Mouse (Mus musculus): ENCODE measurements at regions not wholly inside any gene's neighbourhood (a gene's known extent, or its start where the extent isn't known, plus 50 kb on each side); places are given as distances from the start of the nearest gene placed in this dataset.
A peak's percentile ranks its signal among the peaks of the same experiment; 100 is the strongest.

- Histone ChIP-seq H3K27ac (no peak overlapping the region), H3K9me3 (no peaks in the 10 kb centered on the region), H3K4me1 (no peaks in the 10 kb centered on the region), H3K4me2 (no peak overlapping the region), H3K27me3 (replicated peaks) (no peaks in the 10 kb centered on the region), H3K9ac (no peak overlapping the region), H3K4me3 (replicated peaks) (no peak overlapping the region), H3K36me3 (no peaks in the 10 kb centered on the region)
- WGBS, result 85% methylated on average over 3 of the region's 3 CpGs
- ATAC-seq (ENCODE audit: insufficient read depth, low FRiP score, low read depth), result no peak
These were observed 259.9 kb downstream of the Pdha2 start for GRCm38 (mm10) chr3:140952111-140952800.

- ATAC-seq (ENCODE audit: insufficient read depth, low FRiP score, low read depth), result no peak
- 54% methylated on average over 2 of the region's 2 CpGs for WGBS
- Histone ChIP-seq H3K4me1 (no peaks in the 10 kb centered on the region), H3K9ac (no peak overlapping the region), H3K4me3 (replicated peaks) (no peak overlapping the region), H3K9me3 (no peaks in the 10 kb centered on the region), H3K27ac (no peak overlapping the region), H3K36me3 (no peaks in the 10 kb centered on the region), H3K4me2 (no peak overlapping the region), H3K27me3 (replicated peaks) (no peaks in the 10 kb centered on the region)
These were observed 261.1 kb downstream of the Pdha2 start for GRCm38 (mm10) chr3:140951024-140951423.

- no peaks in the 10 kb centered on the region for H3K4me1 ChIP-seq
- H3K9me3 ChIP-seq, result no peaks in the 10 kb centered on the region
- no peaks in the 10 kb centered on the region for H3K36me3 ChIP-seq
- no peak overlapping the region for H3K4me3 ChIP-seq (replicated peaks)
- 42% methylated on average over 4 of the region's 4 CpGs for WGBS
- no peak overlapping the region for H3K9ac ChIP-seq
- no peak overlapping the region for H3K27ac ChIP-seq
- no peak overlapping the region for H3K4me2 ChIP-seq
- peak; percentile 39; the same call in 1 of the 2 replicates for ATAC-seq (ENCODE audit: insufficient read depth, low FRiP score, low read depth)
- H3K27me3 ChIP-seq (replicated peaks), result no peaks in the 10 kb centered on the region
These were observed 262.1 kb downstream of the Pdha2 start for GRCm38 (mm10) chr3:140949880-140950662.

- Histone ChIP-seq H3K4me1 (no peaks in the 10 kb centered on the region), H3K9me3 (no peaks in the 10 kb centered on the region), H3K4me2 (no peak overlapping the region), H3K9ac (no peak overlapping the region), H3K27me3 (replicated peaks) (no peaks in the 10 kb centered on the region), H3K4me3 (replicated peaks) (no peak overlapping the region), H3K36me3 (no peaks in the 10 kb centered on the region), H3K27ac (no peak overlapping the region)
- 82% methylated on average over 1 of the region's 1 CpGs for WGBS
- ATAC-seq (ENCODE audit: insufficient read depth, low FRiP score, low read depth), result no peak
These were observed 269.7 kb downstream of the Pdha2 start for GRCm38 (mm10) chr3:140942450-140942849.

- H3K27me3 ChIP-seq (replicated peaks), result no peaks in the 10 kb centered on the region
- ATAC-seq (ENCODE audit: insufficient read depth, low FRiP score, low read depth), result no peak
- H3K4me2 ChIP-seq, result no peak overlapping the region
- no peaks in the 10 kb centered on the region for H3K9me3 ChIP-seq
- no peaks in the 10 kb centered on the region for H3K36me3 ChIP-seq
- no peaks in the 10 kb centered on the region for H3K4me1 ChIP-seq
- H3K9ac ChIP-seq, result no peak overlapping the region
- H3K27ac ChIP-seq, result no peak overlapping the region
- 76% methylated on average over 7 of the region's 7 CpGs for WGBS
- no peak overlapping the region for H3K4me3 ChIP-seq (replicated peaks)
These were observed 270.3 kb downstream of the Pdha2 start for GRCm38 (mm10) chr3:140941898-140942297.

- Histone ChIP-seq H3K4me3 (replicated peaks) (no peak overlapping the region), H3K4me2 (no peak overlapping the region), H3K27me3 (replicated peaks) (no peaks in the 10 kb centered on the region), H3K27ac (no peak overlapping the region), H3K4me1 (no peaks in the 10 kb centered on the region), H3K9me3 (no peaks in the 10 kb centered on the region), H3K36me3 (no peaks in the 10 kb centered on the region), H3K9ac (no peak overlapping the region)
- ATAC-seq (ENCODE audit: insufficient read depth, low FRiP score, low read depth), result no peak
- 80% methylated on average over 6 of the region's 6 CpGs for WGBS
These were observed 270.8 kb downstream of the Pdha2 start for GRCm38 (mm10) chr3:140941316-140941715.

- H3K9ac ChIP-seq, result no peak overlapping the region
- H3K27me3 ChIP-seq (replicated peaks), result no peaks in the 10 kb centered on the region
- H3K4me1 ChIP-seq, result no peaks in the 10 kb centered on the region
- H3K27ac ChIP-seq, result no peak overlapping the region
- no peak for ATAC-seq (ENCODE audit: insufficient read depth, low FRiP score, low read depth)
- WGBS, result 31% methylated on average over 1 of the region's 1 CpGs
- no peaks in the 10 kb centered on the region for H3K36me3 ChIP-seq
- H3K4me2 ChIP-seq, result no peak overlapping the region
- no peak overlapping the region for H3K4me3 ChIP-seq (replicated peaks)
- H3K9me3 ChIP-seq, result no peaks in the 10 kb centered on the region
These were observed 279.0 kb downstream of the Pdha2 start for GRCm38 (mm10) chr3:140933156-140933555.

GRCm38 (mm10) chr3:140926689-140927088, 285.5 kb downstream of the Pdha2 start:
- Histone ChIP-seq H3K9ac (no peak overlapping the region), H3K36me3 (no peaks in the 10 kb centered on the region), H3K4me2 (no peak overlapping the region), H3K4me1 (no peaks in the 10 kb centered on the region), H3K27ac (no peak overlapping the region), H3K27me3 (replicated peaks) (no peaks in the 10 kb centered on the region), H3K9me3 (no peaks in the 10 kb centered on the region), H3K4me3 (replicated peaks) (no peak overlapping the region)
- ATAC-seq (ENCODE audit: insufficient read depth, low FRiP score, low read depth), result no peak
- WGBS, result 83% methylated on average over 5 of the region's 5 CpGs

- Histone ChIP-seq H3K4me1 (no peaks in the 10 kb centered on the region), H3K4me2 (no peak overlapping the region), H3K36me3 (no peaks in the 10 kb centered on the region), H3K27me3 (replicated peaks) (no peaks in the 10 kb centered on the region), H3K9ac (no peak overlapping the region), H3K4me3 (replicated peaks) (no peak overlapping the region), H3K27ac (no peak overlapping the region), H3K9me3 (no peaks in the 10 kb centered on the region)
- 78% methylated on average over 4 of the region's 4 CpGs for WGBS
- no peak for ATAC-seq (ENCODE audit: insufficient read depth, low FRiP score, low read depth)
These were observed 335.8 kb downstream of the Pdha2 start for GRCm38 (mm10) chr3:140876201-140876895.

GRCm38 (mm10) chr3:140875500-140876200, 336.5 kb downstream of the Pdha2 start:
- H3K27ac ChIP-seq, result no peak overlapping the region
- no peak for ATAC-seq (ENCODE audit: insufficient read depth, low FRiP score, low read depth)
- no peaks in the 10 kb centered on the region for H3K4me1 ChIP-seq
- H3K27me3 ChIP-seq (replicated peaks), result no peaks in the 10 kb centered on the region
- WGBS, result 67% methylated on average over 4 of the region's 4 CpGs
- H3K9me3 ChIP-seq, result no peaks in the 10 kb centered on the region
- no peak overlapping the region for H3K9ac ChIP-seq
- no peak overlapping the region for H3K4me2 ChIP-seq
- no peaks in the 10 kb centered on the region for H3K36me3 ChIP-seq
- H3K4me3 ChIP-seq (replicated peaks), result no peak overlapping the region

- H3K4me1 ChIP-seq, result no peaks in the 10 kb centered on the region
- no peaks in the 10 kb centered on the region for H3K36me3 ChIP-seq
- WGBS, result 75% methylated on average over 9 of the region's 9 CpGs
- no peak overlapping the region for H3K9ac ChIP-seq
- no peak overlapping the region for H3K4me2 ChIP-seq
- no peak overlapping the region for H3K27ac ChIP-seq
- no peaks in the 10 kb centered on the region for H3K9me3 ChIP-seq
- no peak for ATAC-seq (ENCODE audit: insufficient read depth, low FRiP score, low read depth)
- no peaks in the 10 kb centered on the region for H3K27me3 ChIP-seq (replicated peaks)
- no peak overlapping the region for H3K4me3 ChIP-seq (replicated peaks)
These were observed 337.9 kb downstream of the Pdha2 start for GRCm38 (mm10) chr3:140874070-140874895.
